Mouse (Mus musculus) left cerebral cortex, adult 9 months (tissue): ENCODE measurements around the gene Plxnb1.

Source experiments
- DNase-seq, 2 experiments: peaks; one replicate each; pipeline ENCODE4 v3.0.0; 2022; ENCODE audit warnings: low spot score in 2 of 2

The Plxnb1 gene

DNA sequence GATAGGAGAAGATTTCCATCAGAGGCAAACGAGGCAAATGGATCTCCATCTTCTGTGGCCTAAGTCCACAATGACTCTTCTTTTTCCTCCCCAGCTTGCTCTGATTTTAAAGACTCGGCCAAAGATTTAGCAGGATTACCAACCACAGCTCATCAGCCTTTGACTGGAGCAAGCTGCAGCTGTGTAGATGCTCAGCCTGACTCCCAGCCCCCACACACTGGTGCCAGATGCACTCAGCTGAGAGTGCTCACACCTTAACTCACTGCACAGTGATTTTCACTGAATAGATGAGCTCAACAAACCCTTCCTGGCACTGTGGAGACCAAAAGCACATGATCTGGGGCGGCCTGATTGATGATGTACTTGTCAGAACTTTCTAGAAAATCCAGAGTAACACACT is 66.8 kb downstream of the Plxnb1 start, which contains the start of gene Fbxw21:
Gene Fbxw21, minus strand, starts transcription at position 101 of the 400 bp plus-strand sequence.
- no peak for DNase-seq

GRCm38 (mm10) chr9:109167316-109167715 is 72.1 kb downstream of the Plxnb1 start:
- no peak for DNase-seq
